1 mouse cellular context compared by ENCODE assay signal in the genomic region with DNA sequence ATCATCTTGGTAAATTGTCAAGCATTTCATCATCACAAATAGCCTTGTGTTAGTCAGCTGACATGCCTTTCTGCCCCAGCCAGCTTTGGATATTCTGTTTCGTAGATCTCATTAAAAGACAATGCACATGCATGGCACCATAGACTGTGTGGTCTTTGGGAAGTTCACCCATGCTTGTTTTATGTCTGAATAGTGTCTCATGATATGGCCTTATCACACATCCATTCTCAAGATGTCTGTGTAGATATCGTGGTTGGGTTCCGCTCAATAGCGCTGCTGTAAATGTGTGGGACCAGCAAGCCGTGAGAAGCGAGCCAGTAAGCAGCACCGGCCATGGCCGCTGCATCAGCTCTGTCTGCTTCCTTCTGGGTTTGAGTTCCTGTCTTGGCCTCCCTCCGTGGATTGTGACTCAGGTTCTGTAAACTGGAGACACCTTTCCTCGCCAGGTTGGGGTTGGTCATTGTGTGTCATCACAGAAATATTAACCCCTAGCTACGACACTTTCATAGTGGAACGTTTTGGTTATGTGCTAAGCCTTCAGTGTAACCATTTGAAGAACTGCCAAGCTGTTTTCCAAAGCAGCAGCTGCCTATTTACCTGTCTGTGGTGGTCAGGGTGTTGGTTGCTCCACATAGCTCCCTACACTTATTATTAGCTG.
TF ChIP-seq lines count a peak whose summit lies in the region.

No protein-coding gene starts in this region.

TF ChIP-seq in myocyte, 11 proteins besides CTCF, POLR2A, EP300 and RAD21:
- TF ChIP-seq USF1 (IDR thresholded peaks at IDR 0.05; ENCODE audit: low read depth) (no peak), MYOG (IDR thresholded peaks at IDR 0.05; ENCODE audit: control insufficient read depth in 1 of 3, insufficient read depth in 1 of 3, insufficient read length in 2 of 3, low read depth in 2 of 3) (no peak), TCF12 (IDR thresholded peaks at IDR 0.05; ENCODE audit: insufficient read depth, poor library complexity, severe bottlenecking) (no peak), TCF3 (IDR thresholded peaks at IDR 0.05; ENCODE audit: insufficient read length, low read depth) (no peak), MAX (IDR thresholded peaks at IDR 0.05; ENCODE audit: low read depth) (no peak), POLR2AphosphoS2 (IDR thresholded peaks at IDR 0.05; ENCODE audit: insufficient read length, low read depth) (peak; percentile 31)
